Mouse (Mus musculus) MN1 (cell line): Measurements from ENCODE around the gene Atg13.
A peak's percentile ranks its signal among the peaks of the same experiment; 100 is the strongest.
"Not testable (repeated sequence)": the region's sequence is repeated elsewhere in the genome, so short reads cannot be mapped to it uniquely, and the experiment has no call there.

Source experiments
- DNase-seq: peaks from one replicate; pipeline ENCODE4 v3.0.0-alpha.2; 2016; ENCODE audit warnings: low spot score

The Atg13 gene

DNA sequence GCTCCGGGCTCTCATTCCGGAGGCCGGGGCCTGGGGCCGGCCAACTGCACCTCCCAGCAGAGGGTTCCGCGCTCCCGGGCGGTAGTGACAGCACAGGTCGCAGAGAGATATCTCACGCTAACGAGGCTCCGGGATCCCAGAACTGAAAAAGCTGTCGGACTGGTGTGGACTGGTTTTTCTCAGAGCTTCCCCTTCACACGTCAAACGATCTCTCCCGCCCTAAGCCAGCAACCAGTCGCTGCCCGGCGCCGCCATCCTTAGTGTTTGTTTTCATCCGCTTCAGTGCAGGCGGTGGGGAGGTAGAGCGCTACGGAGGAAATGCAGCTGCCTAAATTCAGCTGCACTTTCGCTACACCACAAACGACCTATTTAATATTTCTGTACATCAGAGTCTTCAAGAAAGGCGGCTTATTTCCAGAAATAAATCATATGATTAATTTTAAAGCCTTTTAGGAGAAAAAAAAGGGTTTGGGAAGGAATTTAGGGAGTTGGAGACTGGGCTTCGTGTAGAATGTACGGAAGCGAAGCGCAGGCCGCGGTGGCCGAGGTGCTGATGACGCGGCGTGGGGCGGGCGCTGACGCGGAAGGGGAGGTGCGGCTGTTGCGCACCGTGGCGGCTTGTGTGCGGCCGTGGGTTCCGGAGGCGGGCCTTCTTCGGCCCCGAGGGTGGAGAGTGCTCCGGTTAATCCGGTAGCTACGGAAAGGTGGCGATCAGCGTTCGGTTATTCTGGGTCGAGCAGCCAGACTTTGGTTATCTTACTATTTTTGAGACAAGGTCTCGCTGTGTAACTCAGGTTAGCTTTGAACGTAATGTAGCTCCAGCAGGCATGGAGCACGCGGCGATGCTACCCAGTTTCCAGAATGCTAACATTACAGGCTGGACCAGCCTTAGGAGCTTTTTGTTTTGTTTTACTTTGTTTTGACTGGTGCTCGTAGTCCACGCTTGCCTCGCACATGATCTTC, at the start of gene Atg13, which contains the start of gene Harbi1:
Gene Atg13 (minus strand): TSS at position 305 of the 963 bp plus-strand sequence.
Gene Harbi1 (plus strand): TSS at position 581 of the 963 bp plus-strand sequence.
- peak; percentile 95 for DNase-seq

- no peak for DNase-seq
Measured at GRCm38 (mm10) chr2:91749811-91750261, 39.5 kb upstream of the Atg13 start.

GRCm38 (mm10) chr2:91744686-91745085, 34.3 kb upstream of the Atg13 start:
- DNase-seq = no peak

DNA sequence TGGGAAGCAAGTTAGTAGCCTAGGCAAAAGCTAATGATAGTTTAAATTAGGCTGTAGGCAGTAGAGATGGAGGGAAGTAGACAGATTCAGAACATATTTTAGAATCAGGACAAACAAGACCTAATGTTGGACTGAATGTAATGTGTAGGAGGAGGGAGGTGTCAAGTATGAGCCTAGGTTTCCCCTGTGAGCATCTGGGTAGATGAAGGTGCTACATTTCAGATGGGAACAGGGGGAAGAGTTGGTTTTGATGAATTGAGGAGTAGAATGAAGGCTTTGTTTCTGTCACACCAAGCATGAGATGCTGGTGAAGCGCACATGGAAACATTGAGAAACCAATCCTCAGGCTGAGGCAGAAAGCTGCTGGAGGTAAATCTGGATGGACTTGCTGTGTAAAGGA, 29.2 kb upstream of the Atg13 start:
- DNase-seq = no peak

- no peak for DNase-seq
Measured at GRCm38 (mm10) chr2:91735221-91735620, 24.8 kb upstream of the Atg13 start.

DNA sequence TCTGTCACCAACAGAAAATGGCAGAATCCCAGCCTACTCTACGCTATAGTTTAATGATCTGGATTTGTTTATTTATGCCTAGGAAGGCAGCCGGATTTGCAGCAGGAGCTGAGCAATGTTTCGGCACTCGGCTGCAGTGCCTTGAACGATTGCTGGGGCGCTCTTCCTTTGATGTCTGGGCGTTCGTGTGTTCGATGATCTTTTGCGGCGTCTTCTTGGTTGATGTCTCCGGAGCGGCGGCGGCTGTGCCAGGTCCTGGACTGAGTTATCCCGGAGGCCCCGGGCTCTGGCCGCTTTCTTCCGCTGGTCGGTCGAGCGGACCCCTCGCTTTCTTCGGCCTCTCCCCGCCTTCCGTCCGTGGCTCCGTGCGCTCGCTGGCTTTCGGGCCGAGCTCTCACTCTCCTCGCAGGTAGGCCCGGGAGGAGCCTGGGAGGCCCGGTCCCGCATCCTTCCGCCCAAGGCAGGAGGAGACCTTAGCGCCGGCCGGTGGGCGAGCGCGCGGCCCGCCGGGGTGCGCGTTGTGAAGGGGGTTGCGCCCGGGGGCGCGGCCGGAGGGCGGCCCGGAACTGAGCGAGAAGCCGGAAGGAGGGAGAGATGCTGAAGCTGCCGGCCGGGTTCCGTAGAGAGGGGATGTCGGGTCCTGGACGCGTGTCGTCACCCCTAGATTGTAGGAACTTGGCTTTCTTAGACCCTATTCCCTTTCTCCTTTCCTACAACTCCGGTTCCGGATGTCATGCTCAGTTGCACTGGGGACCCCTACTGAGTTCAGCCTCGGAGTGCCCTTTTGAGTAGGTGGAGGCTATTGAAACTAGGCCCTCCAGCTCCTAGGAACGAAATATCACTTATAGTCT, 19.8 kb upstream of the Atg13 start, which contains the start of gene Ambra1:
Gene Ambra1 (plus strand): TSS at position 164 of the 851 bp plus-strand sequence.
- DNase-seq = peak; percentile 96

DNA sequence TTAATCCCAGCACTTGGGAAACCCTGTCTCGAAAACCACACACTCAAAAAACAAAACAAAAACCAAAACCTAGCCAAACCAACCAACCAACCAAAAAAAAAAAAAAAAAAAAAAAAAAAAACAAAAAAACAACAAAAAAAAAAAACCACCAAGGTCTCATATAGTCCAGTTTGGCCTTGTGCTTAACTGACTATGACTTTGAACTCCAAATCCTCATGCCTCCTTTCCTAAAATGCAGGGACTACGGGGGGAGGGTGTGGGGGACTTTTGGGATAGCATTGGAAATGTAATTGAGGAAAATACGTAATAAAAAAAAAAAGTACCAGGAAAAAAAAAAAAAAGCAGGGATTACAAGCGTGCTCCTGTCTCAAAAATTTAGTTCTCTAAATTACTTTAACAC, 19.2 kb upstream of the Atg13 start:
- no peak for DNase-seq

- no peak for DNase-seq
Measured at GRCm38 (mm10) chr2:91727011-91727410, 16.6 kb upstream of the Atg13 start.

DNA sequence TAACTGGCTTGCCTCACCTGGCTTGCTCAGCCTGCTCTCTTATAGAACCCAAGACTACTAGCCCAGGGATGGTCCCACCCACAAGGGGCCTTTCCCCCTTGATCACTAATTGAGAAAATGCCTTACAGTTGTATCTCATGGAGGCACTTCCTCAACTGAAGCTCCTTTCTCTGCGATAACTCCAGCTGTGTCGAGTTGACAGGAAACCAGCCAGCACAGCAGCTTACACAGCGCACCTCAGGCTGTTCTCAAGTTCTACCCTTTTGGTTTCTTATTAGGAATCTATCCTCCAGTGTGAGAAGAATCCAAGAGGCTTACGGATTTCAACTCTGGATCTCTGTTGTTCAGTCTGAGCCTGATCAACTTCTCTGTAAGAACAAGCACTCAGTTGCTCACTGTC, 15.1 kb upstream of the Atg13 start:
- DNase-seq = not testable (repeated sequence)

- no peak for DNase-seq
Measured at GRCm38 (mm10) chr2:91724716-91725115, 14.3 kb upstream of the Atg13 start.

DNA sequence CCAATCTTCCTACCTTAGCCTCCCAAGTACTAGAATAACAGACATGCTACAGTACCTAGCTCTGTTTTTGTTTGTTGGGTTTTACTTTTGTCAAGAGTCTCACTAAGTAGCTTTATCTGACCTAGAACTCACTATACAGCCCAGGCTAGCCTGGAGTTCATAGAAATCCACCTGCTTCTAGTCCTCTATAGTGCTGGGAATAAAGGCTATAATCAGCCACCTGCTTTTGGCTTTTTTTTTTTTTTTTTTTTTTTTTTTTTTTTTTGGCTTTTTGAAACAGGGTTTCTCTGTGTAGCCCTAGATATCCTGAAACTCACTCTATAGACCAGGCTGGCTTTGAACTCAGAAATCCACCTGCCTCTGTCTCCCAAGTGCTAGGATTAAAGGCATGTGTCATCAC, 13.6 kb upstream of the Atg13 start:
- DNase-seq = no peak

GRCm38 (mm10) chr2:91723382-91723781, 13.0 kb upstream of the Atg13 start:
- DNase-seq = no peak

DNA sequence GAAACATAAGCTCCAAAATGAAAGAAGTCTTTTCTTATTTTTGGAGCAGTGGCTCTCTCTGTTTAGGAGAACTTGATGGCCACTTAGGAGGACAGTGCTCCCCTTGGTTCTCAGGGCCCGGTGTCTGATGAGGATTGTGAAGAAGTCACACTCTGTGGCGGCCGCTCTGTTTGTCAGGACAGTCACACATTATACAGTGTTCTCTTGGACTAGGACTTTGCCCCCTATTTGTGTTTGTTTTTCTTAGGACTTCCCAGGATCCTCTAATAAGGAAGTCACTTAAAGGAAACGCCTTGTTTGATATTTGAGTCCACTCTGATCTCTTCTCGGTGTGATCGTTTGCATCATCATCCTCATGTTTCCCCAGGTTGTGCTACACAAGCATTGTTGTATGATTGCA, 7.9 kb upstream of the Atg13 start:
- DNase-seq = no peak

DNA sequence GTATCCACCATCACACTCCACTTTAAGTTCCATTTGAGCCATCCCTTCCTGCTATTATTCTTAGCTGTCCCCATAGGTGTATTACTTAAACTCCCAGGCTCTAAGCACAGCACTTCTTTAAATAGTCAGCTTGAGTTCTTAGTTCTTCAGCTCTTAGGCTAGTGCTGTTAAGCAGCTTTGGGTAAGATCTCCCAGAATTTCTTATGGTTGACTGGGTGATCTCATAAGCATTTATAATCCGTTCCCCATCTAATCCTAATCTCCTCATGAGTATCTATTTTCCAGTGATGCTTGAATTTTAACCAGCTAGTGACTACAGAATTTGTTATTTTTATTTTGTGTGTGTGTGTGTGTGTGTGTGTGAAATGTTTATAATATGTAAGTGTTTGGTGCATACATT, 4.5 kb upstream of the Atg13 start:
- no peak for DNase-seq

DNA sequence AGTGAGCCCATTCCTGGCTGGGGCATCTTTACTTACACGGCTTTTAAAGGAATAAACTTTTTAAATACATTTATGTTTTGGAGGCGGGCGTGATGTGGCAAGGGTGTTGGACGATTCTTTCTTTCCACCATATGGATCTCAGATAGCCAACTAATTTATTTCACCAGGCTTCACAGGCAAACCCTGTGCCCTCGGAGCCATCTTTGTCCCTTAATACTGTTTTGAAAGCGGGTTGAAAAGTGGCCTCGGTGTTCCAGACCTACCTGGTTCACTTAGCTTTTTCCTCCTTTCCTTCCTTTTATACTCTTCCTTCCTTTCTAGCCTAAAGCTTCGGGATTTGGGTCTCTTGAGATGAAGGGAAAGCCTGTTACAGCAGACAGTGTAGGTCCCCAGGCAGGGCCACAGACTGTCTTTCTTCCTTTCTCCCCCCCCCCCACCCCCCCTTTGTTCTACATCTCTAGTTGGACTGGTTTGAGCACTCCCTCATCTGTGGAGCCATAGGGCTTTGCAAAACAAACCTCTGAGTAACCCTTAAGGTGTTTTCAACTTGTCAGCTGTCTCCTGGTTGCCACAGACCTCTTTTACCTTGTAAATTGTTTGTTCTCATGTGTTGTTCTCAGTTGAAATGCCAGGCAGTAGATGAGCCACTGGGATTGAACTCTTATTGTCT, 1.0 kb upstream of the Atg13 start:
- peak; percentile 40 for DNase-seq

DNA sequence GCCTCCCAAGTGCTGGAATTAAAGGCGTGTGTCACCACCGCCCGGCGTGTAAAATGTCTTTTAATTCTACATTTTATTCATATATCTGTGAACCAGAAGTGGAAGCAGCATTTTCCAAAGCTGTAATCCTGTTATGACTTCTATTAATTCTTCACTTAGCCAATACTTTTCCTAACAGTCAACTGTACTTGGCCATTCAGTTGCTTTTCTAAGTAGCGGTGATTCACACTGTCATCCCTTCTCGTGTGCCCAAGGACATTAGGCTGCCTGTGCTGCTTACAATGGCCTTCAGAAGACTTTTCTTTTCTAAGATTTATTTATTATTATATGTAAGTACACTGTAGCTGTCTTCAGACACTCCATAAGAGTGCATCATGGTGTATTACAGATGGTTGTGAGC, 2.0 kb downstream of the Atg13 start:
- no peak for DNase-seq

DNA sequence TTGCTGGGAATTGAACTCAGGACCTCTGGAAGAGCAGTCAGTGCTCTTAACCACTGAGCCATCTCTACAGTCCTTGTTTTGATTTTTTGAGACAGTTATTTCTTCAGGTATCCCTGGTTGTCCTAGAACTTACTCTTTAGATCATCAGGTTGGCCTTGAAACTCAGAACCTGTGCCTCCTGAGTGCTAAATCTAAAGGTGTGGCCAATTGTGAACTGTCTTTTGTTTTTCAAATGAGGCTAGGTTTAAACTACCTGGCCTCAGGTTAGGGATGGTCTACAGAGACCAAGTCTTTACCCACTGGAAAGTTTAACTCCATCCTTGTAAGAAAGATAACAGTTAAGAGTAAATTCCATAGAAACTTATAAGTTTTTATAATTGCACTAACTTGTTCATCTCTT, 3.9 kb downstream of the Atg13 start:
- DNase-seq = no peak

GRCm38 (mm10) chr2:91705736-91706135, 4.6 kb downstream of the Atg13 start:
- DNase-seq = no peak

DNA sequence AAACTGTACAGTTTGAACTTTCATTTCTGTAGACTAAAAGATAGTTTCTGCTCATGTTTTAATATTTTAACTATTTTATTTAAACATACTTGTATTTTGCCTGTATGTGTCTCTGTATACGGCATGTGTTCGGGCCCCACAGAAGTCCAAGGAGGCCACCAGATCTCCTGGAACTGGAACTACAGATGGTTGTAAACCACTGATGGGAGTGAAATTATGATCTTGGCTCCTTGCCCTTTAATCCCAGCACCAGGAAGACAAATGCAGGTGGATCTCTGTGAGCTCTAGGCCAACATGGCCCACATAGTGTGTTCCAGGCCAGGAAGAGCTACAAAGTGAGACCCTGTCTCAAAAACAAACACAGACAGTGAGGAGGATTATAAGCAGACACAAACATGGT, 9.0 kb downstream of the Atg13 start:
- DNase-seq = no peak

- no peak for DNase-seq
Measured at GRCm38 (mm10) chr2:91699225-91699624, 11.2 kb downstream of the Atg13 start.

DNA sequence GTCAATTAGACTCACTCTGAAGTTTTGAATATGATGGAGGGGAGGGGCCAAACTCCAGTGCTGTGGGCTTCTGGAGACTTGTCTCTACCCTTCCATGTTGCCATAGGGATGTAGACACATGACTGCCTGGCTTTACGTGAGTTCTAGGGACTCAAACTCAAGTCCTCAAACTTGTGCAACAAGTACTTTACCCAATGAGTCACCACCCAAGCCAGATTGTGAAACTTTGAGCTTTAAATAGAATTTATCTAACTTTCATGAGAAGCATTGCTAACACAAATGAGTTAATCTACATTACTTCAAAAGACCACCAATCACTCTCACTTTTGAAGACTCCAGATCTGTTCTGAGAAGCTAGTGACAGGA, 14.2 kb downstream of the Atg13 start:
- no peak for DNase-seq
